Mouse (Mus musculus) erythroblast, embryonic 14.5 days (primary cell): Measurements from ENCODE around the gene App.

ENCODE experiments used
- GATA1 ChIP-seq: IDR thresholded peaks from 2 replicates; pipeline ENCODE4 v1.6.1; 2012; ENCODE audit warnings: low read length, inconsistent platforms, mixed read lengths
- TAL1 ChIP-seq: IDR thresholded peaks from 3 replicates; pipeline ENCODE4 v1.6.1; 2012; ENCODE audit warnings: low read length, inconsistent platforms, mixed read lengths

GRCm38 (mm10) chr16:84989938-84990337, 183.6 kb downstream of the App start:
- no peak for TF ChIP-seq GATA1
- TF ChIP-seq TAL1, result no peak
